Mouse (Mus musculus): ENCODE data around the gene Ube2i. TPM values are rescaled to one million over a fixed set of nuclear protein-coding genes. Genes with fewer than 3 reads are reported as not detected.
"Not testable (repeated sequence)": the region's sequence is repeated elsewhere in the genome, so short reads cannot be mapped to it uniquely, and the experiment has no call there.

Ube2i gene
- polyA plus RNA-seq, 1 experiment from 2014 or later: 683 TPM

- WGBS: 84% methylated on average over 18 of the region's 18 CpGs
- Histone ChIP-seq H3K9ac (replicated peaks) (no peak overlapping the region), H3K4me1 (no peaks in the 10 kb centered on the region), H3K27me3 (no peaks in the 10 kb centered on the region), H3K36me3 (peaks cover 15% of the 10 kb centered on the region), H3K9me3 (no peaks in the 10 kb centered on the region), H3K27ac (replicated peaks) (no peak overlapping the region), H3K4me2 (replicated peaks) (no peak overlapping the region), H3K4me3 (no peak overlapping the region)
- ATAC-seq (replicated peaks): no peak
Observed at GRCm38 (mm10) chr17:25248033-25248750, 26.2 kb downstream of the Ube2i start.

GRCm38 (mm10) chr17:25244239-25244638 is 30.2 kb downstream of the Ube2i start:
- H3K27ac ChIP-seq (replicated peaks): no peak overlapping the region
- H3K36me3 ChIP-seq: peaks cover 26% of the 10 kb centered on the region
- ATAC-seq (replicated peaks): no peak
- H3K4me1 ChIP-seq: peaks cover 16% of the 10 kb centered on the region
- no peaks in the 10 kb centered on the region for H3K27me3 ChIP-seq
- H3K9ac ChIP-seq (replicated peaks): no peak overlapping the region
- H3K4me2 ChIP-seq (replicated peaks): no peak overlapping the region
- 92% methylated on average over 16 of the region's 16 CpGs for WGBS
- no peak overlapping the region for H3K4me3 ChIP-seq
- no peaks in the 10 kb centered on the region for H3K9me3 ChIP-seq

GRCm38 (mm10) chr17:25243131-25243780 is 31.2 kb downstream of the Ube2i start:
- no peak overlapping the region for H3K4me3 ChIP-seq
- H3K4me1 ChIP-seq: peaks cover 21% of the 10 kb centered on the region
- no peak overlapping the region for H3K27ac ChIP-seq (replicated peaks)
- H3K9me3 ChIP-seq: no peaks in the 10 kb centered on the region
- ATAC-seq (replicated peaks): no peak
- 86% methylated on average over 11 of the region's 11 CpGs for WGBS
- no peaks in the 10 kb centered on the region for H3K27me3 ChIP-seq
- H3K36me3 ChIP-seq: peaks cover 26% of the 10 kb centered on the region
- H3K9ac ChIP-seq (replicated peaks): no peak overlapping the region
- H3K4me2 ChIP-seq (replicated peaks): no peak overlapping the region

- ATAC-seq (replicated peaks): peak; percentile 79
- H3K27me3 ChIP-seq: no peaks in the 10 kb centered on the region
- H3K4me2 ChIP-seq (replicated peaks): peak within 1 kb of the TSS; percentile 90
- peak within 1 kb of the TSS; percentile 71 for H3K27ac ChIP-seq (replicated peaks)
- peak within 1 kb of the TSS; percentile 85 for H3K4me3 ChIP-seq
- H3K36me3 ChIP-seq: peaks cover 38% of the 10 kb centered on the region
- H3K9ac ChIP-seq (replicated peaks): peak within 1 kb of the TSS; percentile 92
- WGBS: under 1% methylated on average over 79 of the region's 80 CpGs
- H3K9me3 ChIP-seq: no peaks in the 10 kb centered on the region
- peaks cover 28% of the 10 kb centered on the region for H3K4me1 ChIP-seq
Observed at GRCm38 (mm10) chr17:25239695-25240636, 34.5 kb downstream of the Ube2i start, which contains the start of the genes Gnptg and Tsr3. Gene Gnptg, minus strand, starts transcription at chr17:25240124. Gene Tsr3, plus strand, starts transcription at chr17:25240170.

DNA sequence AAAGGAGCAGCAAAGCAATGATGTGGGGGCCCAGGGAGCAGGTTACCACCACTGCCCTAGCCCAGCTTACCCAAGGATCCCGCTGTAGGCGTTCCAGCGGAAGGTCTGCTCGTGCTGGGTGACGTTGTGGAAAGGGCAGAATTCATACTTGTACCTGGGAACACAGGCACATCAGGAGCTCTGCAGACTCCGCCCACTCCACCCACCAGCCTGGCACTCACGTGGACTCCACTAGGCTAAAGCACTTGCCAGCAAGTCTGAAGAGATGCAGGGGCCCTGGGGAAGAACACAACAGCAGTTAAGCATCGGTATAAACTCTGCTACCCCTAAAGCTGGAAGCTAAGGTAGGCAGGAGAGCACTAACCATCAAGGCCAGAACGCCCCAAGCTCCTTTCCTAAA is 38.8 kb downstream of the Ube2i start:
- no peak overlapping the region for H3K9ac ChIP-seq (replicated peaks)
- H3K4me3 ChIP-seq: no peak overlapping the region
- ATAC-seq (replicated peaks): no peak
- no peaks in the 10 kb centered on the region for H3K9me3 ChIP-seq
- 87% methylated on average over 9 of the region's 9 CpGs for WGBS
- peaks cover 29% of the 10 kb centered on the region for H3K36me3 ChIP-seq
- no peak overlapping the region for H3K27ac ChIP-seq (replicated peaks)
- no peak overlapping the region for H3K4me2 ChIP-seq (replicated peaks)
- H3K4me1 ChIP-seq: peaks cover 17% of the 10 kb centered on the region
- H3K27me3 ChIP-seq: no peaks in the 10 kb centered on the region

DNA sequence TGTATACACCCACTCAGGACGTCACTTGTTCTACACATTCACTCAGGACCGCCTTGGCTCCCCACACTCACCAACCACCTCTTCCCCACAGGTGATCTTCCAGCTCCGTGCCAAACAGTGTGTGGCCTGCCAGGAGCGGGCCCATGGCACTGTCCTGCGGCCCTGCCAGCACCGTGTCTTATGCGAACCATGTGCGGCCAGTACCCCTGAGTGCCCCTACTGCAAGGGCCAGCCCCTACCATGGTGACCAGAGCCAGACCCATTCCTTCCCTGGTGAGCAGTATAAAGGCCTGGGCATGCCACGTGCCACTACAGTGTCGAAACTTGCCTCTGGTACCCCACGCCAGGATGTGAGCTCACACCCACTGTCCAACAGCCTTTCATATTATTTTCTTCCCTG is 42.8 kb downstream of the Ube2i start:
- not testable (repeated sequence) for H3K27ac ChIP-seq (replicated peaks)
- 93% methylated on average over 6 of the region's 11 CpGs for WGBS
- peak; percentile 77 for ATAC-seq (replicated peaks)

DNA sequence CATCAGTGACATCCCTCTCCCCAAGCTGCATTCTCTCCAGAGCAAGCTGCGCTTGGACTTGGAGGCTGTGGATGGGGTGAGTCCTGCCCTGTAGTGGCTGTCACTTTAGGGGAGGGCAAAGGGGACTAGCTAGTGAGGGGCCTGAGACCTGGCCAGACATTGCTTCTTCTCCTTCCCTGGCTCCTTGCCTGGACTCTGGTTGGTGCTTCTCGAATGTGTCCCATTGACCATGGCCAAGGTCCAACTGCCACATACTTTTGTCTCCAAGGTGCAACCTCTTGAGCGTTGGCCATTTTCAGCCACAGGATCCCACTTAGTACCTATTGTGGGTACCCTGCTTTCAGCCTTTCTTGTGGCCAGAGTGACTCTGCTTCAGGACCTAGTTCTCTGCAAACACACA is 43.7 kb downstream of the Ube2i start:
- no peak overlapping the region for H3K4me3 ChIP-seq
- no peaks in the 10 kb centered on the region for H3K4me1 ChIP-seq
- peaks cover 27% of the 10 kb centered on the region for H3K36me3 ChIP-seq
- no peaks in the 10 kb centered on the region for H3K9me3 ChIP-seq
- H3K27me3 ChIP-seq: no peaks in the 10 kb centered on the region
- WGBS: 85% methylated on average over 3 of the region's 3 CpGs
- no peak overlapping the region for H3K9ac ChIP-seq (replicated peaks)
- ATAC-seq (replicated peaks): no peak
- no peak overlapping the region for H3K27ac ChIP-seq (replicated peaks)
- H3K4me2 ChIP-seq (replicated peaks): no peak overlapping the region

More for the DNA sequence above, 42.8 kb downstream of the Ube2i start:
- H3K9ac ChIP-seq (replicated peaks); H3K27me3 ChIP-seq; H3K4me2 ChIP-seq (replicated peaks); H3K9me3 ChIP-seq; H3K4me1 ChIP-seq; H3K4me3 ChIP-seq: not testable (repeated sequence)
- peaks cover 32% of the 10 kb centered on the region for H3K36me3 ChIP-seq

- H3K9ac ChIP-seq (replicated peaks); H3K27me3 ChIP-seq; H3K4me3 ChIP-seq; H3K4me2 ChIP-seq (replicated peaks); H3K27ac ChIP-seq (replicated peaks); H3K4me1 ChIP-seq; H3K9me3 ChIP-seq: not testable (repeated sequence)
- 0 out of 2 replicates have a peak, but pooled peaks have one; percentile 30 for ATAC-seq (replicated peaks)
- 77% methylated on average over 17 of the region's 17 CpGs for WGBS
- peaks cover 21% of the 10 kb centered on the region for H3K36me3 ChIP-seq
Observed at GRCm38 (mm10) chr17:25230014-25230655, 44.3 kb downstream of the Ube2i start.

- WGBS: 86% methylated on average over 5 of the region's 5 CpGs
- Histone ChIP-seq H3K36me3 (peaks cover 12% of the 10 kb centered on the region), H3K27ac (replicated peaks) (no peak overlapping the region), H3K9me3 (no peaks in the 10 kb centered on the region), H3K9ac (replicated peaks) (no peak overlapping the region), H3K4me2 (replicated peaks) (no peak overlapping the region), H3K4me1 (no peaks in the 10 kb centered on the region), H3K27me3 (no peaks in the 10 kb centered on the region), H3K4me3 (no peak overlapping the region)
- ATAC-seq (replicated peaks): no peak
Observed at GRCm38 (mm10) chr17:25227991-25228390, 46.4 kb downstream of the Ube2i start.

GRCm38 (mm10) chr17:25225659-25226058 is 48.8 kb downstream of the Ube2i start:
- no peak for ATAC-seq (replicated peaks)
- H3K36me3 ChIP-seq: peaks cover 3% of the 10 kb centered on the region
- H3K27me3 ChIP-seq: no peaks in the 10 kb centered on the region
- no peak overlapping the region for H3K4me3 ChIP-seq
- H3K4me1 ChIP-seq: peaks cover 11% of the 10 kb centered on the region
- no peak overlapping the region for H3K4me2 ChIP-seq (replicated peaks)
- H3K27ac ChIP-seq (replicated peaks): no peak overlapping the region
- H3K9me3 ChIP-seq: no peaks in the 10 kb centered on the region
- no peak overlapping the region for H3K9ac ChIP-seq (replicated peaks)
- WGBS: 89% methylated on average over 4 of the region's 4 CpGs

DNA sequence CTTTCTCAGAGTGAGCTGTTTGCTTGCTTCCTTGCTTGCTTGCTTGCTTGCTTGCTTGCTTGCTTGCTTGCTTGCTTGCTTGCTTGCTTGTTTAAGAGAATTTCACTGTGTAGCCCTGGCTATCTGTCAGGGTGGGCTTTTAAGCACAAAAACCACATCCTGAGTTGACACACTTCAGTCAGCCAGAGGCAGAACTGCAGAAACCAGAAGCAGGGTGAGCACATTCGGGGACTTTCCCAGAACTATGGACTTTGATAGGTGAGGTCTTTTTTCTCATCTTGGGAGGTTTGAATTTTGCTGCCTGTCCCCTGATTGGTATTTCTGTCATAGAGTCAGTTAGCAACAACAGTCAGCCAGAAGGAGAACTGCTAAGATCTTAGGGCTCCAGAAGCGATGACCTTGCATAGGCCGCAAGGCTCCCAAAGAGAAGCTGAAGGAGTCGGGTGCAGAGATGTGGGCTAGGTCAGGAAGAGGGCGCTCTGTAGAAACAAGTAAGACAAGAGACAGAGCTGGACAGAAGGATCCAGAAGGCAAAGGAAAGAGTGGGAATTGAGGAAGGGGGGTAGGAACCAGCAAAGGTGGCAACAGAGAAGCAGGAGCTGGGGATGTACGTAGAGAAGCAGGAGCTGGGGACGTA is 49.7 kb downstream of the Ube2i start:
- H3K4me3 ChIP-seq: no peak overlapping the region
- 92% methylated on average over 7 of the region's 7 CpGs for WGBS

More for the DNA sequence above, 49.7 kb downstream of the Ube2i start:
- no peak overlapping the region for H3K27ac ChIP-seq (replicated peaks)
- H3K27me3 ChIP-seq: no peaks in the 10 kb centered on the region
- no peaks in the 10 kb centered on the region for H3K9me3 ChIP-seq
- no peak for ATAC-seq (replicated peaks)
- H3K4me2 ChIP-seq (replicated peaks): no peak overlapping the region
- H3K36me3 ChIP-seq: no peaks in the 10 kb centered on the region
- H3K4me1 ChIP-seq: peaks cover 11% of the 10 kb centered on the region
- no peak overlapping the region for H3K9ac ChIP-seq (replicated peaks)
